Mouse (Mus musculus): ENCODE results near the gene Plekhm1.
"Not testable (repeated sequence)": the region's sequence is repeated elsewhere in the genome, so short reads cannot be mapped to it uniquely, and the experiment has no call there.

The Plekhm1 gene

DNA sequence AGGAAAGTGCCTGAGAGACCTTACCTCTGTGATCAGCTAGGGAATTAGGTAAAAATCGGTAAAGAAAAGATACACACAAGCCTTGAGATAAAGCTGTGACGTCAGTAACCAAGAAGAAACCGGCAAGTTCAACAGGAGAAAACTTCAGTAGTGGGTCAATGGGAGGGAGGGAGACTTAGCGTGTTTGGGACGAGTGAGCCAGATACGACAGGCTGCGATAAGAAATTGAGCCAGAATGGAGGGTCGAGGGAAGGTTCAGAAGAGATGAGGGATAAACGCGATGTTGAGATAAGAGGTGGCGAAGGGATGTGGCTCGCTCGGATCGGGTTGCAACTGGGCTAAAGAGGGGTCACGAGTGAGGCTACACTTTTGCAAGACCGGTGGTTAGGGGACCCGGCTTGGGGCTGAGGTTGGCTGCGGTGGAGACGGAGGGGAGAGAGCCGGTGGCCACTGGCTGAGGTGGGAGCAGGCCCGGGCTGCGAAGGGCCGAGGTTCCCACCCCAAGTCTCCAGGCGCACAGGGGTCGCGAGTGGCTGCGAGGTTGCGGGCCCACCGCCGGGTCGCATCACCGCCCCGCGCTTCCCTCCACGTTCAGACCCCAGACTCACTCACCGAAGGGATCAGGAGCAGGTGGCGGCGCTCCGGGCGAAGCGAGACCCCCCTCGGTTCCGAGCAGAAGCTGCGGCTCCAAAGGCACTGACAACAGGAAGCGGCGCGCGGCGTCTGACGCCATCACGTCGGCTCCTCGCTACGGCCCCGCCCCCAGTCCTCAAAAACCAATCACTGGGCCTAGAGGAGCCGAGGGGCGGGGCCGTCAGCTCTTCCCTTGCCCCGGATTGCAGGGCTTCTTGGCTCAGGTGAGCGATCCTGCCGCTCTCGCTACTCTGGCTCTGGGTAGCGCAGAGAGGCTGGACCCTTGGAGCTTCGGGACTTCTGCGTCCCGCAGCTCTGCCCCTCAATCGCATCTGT lies at the start of gene Plekhm1:
Gene Plekhm1, minus strand, starts transcription at position 707 of the 969 bp plus-strand sequence.
- peak; percentile 98 for DNase-seq (ENCODE audit: inconsistent ontology term)

DNA sequence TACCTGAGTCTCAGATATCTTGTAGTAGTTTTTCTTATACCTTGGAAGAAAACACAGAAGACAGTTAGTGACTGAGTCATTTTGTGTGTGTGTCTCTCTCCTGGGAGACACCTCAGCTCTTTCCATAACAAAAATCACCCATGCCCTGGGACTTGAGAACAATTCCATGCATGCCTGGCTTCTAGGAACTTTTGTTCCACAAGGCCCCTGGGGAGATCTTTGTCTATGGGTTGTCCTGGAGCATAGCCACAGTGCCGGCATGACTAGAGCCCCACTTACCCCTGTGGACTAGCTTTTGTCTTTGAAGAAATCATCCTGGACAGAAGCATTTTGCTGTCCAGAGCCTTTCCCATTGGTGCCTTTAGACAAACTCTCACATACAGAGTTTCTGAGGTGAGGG lies 38.6 kb upstream of the Plekhm1 start:
- DNase-seq (ENCODE audit: inconsistent ontology term): peak; percentile 34

- not testable (repeated sequence) for DNase-seq (ENCODE audit: inconsistent ontology term)
Observed at GRCm38 (mm10) chr11:103449721-103450120, 37.2 kb upstream of the Plekhm1 start.

GRCm38 (mm10) chr11:103443678-103444077 lies 31.2 kb upstream of the Plekhm1 start:
- DNase-seq (ENCODE audit: inconsistent ontology term): no peak

- DNase-seq (ENCODE audit: inconsistent ontology term): no peak
Observed at GRCm38 (mm10) chr11:103436282-103436681, 23.8 kb upstream of the Plekhm1 start.

DNA sequence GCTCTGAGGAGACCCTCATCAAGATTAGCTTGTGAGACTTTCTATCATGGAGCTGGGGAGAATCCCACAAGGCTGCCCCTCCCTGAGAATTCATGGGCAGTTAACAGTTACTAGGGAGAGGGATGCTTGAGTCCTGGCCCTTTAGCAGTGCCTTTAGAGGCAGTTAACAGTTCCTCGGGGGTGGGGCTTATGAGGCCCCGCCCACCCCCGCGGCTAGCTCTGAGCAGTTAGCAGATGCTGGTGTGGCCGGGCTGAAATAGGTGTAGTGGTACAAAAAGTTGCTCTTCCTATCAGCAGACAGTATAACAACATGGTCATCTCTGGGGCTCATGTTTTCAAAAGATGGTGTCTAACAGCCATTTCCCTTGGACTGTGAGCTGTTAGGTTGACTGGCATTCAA lies 12.5 kb upstream of the Plekhm1 start:
- no peak for DNase-seq (ENCODE audit: inconsistent ontology term)

DNA sequence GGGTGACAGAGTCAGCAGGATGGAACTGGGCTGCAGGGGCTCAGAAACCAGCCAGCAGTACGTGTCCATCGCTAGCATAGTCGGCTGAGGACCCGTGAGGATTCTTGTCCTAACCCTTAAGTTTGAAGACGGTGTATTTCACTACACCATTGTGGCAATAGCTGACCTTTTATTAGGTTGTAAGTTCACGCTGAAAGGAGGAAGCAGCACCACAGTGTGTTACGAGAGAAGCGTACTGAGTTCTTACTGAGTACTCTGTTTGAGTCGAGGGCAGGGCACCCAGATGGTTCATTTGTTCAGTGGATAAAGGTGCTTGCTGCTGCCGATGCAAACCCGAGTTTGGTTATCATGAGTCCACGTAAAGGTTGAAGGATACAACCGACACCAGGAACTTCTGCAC lies 7.2 kb upstream of the Plekhm1 start:
- DNase-seq (ENCODE audit: inconsistent ontology term): no peak

DNA sequence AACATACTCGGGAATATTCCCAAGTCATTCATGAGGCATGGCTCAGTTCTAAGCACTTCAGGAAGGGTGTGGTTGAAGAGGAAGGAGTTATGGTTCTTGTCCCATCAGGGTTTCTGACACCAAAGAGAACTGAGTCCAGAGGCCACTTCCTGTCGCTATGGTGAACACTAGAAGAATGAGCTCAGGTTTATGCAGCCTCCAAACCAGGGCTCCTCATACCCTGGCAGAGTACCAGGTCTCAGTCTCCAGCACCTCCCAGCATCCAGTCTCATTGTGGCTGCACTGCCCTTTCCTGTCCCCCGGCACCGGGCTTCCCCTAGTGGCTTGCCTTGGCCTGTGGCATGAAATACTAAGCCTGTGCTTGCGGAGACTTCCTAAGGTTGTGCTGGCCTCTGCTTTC lies 6.7 kb upstream of the Plekhm1 start:
- no peak for DNase-seq (ENCODE audit: inconsistent ontology term)

- no peak for DNase-seq (ENCODE audit: inconsistent ontology term)
Observed at GRCm38 (mm10) chr11:103413516-103413915, 1.0 kb upstream of the Plekhm1 start.

DNA sequence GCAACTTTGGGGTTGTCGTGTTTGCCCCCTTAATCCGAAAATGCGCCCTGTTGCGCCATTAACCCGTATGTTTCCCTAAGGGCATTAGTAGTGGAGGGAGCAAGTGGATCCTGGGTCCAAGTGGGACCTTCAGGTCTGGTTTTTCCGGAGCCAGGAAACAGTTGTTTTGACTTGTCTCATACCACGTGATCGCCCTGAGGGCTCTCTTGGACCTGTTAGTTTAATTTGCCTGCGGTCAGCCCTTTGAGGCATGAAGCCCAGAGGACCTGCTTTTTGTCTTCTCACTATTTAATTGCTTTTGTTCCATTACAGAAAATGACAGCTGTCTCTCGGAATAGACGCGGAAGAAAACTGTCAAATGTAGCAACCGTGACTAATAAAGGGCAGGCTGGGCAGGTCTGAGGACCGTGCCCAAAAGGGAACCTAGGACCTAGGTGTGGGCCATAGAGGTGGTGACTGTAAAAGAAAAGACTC lies 500 bp upstream of the Plekhm1 start:
- DNase-seq (ENCODE audit: inconsistent ontology term): no peak

DNA sequence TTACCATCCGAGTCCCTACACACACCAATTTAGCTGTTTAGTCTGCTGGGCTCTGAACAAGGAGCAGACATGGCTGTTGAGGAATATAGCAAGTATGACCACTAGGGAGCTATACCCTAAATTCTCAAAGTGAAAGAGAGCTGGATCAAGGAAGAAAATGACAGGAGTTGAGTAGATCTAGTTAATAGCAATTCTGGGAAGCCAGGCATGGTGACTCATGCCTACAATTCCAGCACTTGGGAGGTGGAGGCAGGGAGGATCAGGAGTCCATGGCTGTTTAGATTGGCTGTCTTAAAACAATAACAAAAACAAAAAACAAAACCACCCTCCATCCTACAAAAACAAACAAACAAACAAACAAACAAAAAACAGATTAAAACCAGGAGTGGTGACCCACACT lies 1.2 kb downstream of the Plekhm1 start:
- no peak for DNase-seq (ENCODE audit: inconsistent ontology term)

DNA sequence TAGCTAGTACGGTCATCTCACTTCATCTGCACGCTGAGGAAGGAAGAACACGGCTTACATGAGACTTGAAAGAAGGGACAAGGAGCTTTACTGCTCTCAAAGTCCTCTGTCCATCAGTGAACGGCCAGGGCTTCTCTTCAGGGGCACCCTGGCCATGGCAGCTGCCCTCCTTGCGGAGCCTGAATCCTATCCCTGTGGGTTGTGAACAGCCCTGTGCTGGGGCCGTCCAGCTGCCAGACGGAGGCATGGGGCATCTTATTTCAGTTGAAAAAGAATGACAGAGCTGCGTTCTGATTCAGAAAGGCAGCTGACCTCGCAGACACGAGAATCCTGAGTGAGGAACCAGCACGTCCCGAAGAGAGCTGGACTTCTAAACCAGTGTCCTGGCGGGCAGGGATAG lies 3.6 kb downstream of the Plekhm1 start:
- no peak for DNase-seq (ENCODE audit: inconsistent ontology term)

DNA sequence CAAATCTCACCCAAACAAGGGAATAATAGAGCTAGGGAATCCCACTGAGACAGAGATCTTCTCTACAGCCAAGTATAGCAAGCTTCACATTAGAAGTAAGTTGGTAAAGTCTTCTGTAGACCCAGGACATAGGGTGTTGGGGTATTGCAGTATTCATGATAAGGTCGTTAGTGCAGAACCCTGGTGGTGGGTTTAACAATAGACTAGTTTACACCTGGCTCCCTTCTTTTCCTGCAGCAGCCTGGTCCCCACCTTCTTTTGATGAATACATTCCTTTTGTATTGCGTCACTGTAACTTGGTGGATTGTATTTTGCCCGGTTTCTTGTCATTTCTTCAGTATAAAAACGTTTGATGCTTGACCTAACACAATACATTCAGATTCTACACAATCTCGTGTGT lies 5.4 kb downstream of the Plekhm1 start:
- DNase-seq (ENCODE audit: inconsistent ontology term): not testable (repeated sequence)

DNA sequence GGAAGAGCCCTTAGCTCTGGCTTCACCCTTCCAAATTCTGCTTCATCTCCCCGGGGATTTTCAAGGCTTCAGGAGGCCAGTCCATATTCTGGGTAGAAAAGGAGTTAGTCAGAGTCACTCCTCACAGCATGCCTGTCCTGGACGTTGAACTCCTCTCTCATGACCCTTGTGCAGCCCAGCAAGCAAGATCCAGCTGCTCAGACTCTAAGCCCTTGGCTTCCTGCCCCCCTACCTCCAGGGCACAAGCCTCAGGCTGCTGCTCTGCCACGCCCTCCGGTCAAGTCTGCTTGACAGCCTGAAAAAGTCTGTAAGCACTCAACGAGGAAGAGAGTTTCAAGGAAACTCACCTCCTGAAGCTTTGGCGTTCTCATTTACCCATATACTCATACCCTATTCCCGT lies 5.9 kb downstream of the Plekhm1 start:
- no peak for DNase-seq (ENCODE audit: inconsistent ontology term)

GRCm38 (mm10) chr11:103405814-103406213 lies 6.7 kb downstream of the Plekhm1 start:
- no peak for DNase-seq (ENCODE audit: inconsistent ontology term)

DNA sequence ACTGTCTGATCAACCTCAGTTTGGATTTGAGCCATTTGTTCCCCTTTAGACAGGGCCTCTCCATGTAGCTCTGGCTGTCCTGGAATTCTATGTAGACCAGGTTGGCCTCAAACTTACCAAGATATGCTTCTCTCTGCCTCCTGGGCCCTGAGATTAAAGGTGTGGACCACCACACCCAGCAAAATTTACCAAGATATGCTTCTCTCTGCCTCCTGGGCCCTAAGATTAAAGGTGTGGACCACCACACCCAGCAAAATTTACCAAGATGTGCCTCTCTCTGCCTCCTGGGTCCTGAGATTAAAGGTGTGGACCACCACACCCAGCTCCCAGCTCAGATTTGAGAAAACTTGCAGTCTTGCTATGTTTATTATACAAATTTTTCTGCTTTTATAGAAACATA lies 7.9 kb downstream of the Plekhm1 start:
- DNase-seq (ENCODE audit: inconsistent ontology term): no peak

DNA sequence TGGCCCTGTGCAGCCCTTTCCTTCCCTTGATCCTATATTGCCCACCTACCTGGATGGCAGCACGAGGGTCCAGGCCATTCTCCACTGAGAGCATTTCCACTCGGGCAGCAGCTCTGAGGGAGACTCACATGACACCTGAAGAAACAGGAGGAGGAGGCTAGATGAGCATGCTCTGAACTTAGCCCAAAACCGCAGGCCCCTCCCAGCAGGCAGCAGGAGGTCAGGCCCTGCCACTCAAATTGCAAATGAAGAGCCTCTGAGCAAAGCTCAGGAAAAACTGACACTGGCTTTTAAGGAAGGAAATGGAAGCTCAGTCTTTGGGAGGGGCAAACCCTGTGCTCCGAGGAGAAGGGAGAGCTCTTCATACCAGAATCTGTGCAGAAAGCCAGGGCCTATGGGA lies 8.7 kb downstream of the Plekhm1 start:
- DNase-seq (ENCODE audit: inconsistent ontology term): no peak

DNA sequence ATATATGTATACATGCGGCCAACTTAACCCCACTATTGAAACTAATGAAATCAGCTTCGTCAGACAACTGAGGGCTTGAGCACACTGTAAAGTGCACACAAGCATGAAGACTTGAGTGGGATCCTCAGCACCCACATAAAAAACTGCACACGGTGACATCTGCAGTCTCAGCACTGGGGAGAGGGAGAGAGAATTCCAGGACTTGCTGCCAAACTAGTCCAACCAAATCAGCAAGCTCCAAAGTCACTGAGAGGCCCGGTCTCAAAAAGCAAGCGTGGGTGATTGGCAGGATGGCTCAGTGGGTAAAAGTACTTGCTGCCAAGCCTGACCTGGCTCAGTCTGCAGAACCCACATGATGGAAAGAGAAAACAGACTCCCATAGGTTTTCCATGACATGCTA lies 9.7 kb downstream of the Plekhm1 start:
- DNase-seq (ENCODE audit: inconsistent ontology term): no peak

DNA sequence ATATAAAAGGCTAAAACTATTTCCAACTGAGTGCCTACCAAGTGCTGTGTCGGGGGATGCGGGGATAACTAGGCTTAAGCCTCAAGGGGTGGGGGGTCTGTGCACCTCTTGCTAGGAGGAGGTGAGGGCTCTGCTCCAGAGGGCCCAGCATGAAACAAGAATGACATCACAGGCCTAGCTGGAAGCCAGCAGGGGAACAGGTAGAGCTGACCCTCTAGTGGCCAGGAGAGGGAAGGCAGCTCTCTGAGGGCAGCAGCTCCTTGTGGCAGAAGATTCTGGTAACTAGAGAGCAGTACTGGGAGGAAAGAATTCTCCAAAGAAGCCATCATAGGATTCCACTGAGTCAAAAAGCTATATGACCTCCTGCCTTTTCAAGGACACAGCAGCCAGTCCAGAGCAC lies 10.3 kb downstream of the Plekhm1 start:
- no peak for DNase-seq (ENCODE audit: inconsistent ontology term)

DNA sequence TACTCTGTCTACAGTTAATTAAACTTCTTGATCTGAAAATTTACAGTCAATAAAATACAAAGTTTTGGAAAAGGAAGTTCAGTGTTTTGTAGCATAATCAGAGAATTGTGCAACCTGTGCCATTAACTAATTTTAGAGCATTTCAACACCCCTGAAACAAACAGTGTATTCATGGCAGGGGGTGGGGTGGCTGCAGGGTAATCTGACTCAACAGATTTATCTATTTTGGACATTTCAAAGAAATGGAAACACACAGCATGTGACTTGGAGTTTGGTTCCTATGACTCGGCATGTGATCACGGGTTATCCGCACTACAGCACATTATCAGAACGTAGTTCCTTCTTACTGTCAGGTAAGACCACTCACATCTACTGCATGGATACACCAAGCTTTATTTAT lies 12.5 kb downstream of the Plekhm1 start:
- DNase-seq (ENCODE audit: inconsistent ontology term): no peak

- no peak for DNase-seq (ENCODE audit: inconsistent ontology term)
Observed at GRCm38 (mm10) chr11:103399050-103399449, 13.4 kb downstream of the Plekhm1 start.

GRCm38 (mm10) chr11:103396682-103397081 lies 15.8 kb downstream of the Plekhm1 start:
- no peak for DNase-seq (ENCODE audit: inconsistent ontology term)

- no peak for DNase-seq (ENCODE audit: inconsistent ontology term)
Observed at GRCm38 (mm10) chr11:103396236-103396635, 16.3 kb downstream of the Plekhm1 start.

Measured in Muller cell, postnatal 12 days (primary cell).